Mouse (Mus musculus) right cerebral cortex, postnatal 14 days (tissue): ENCODE measurements around the gene Hist1h4k.
"Not testable (repeated sequence)": the region's sequence is repeated elsewhere in the genome, so short reads cannot be mapped to it uniquely, and the experiment has no call there.

ENCODE experiments used
- DNase-seq: peaks from one replicate; pipeline ENCODE4 v3.0.0; 2022

The Hist1h4k gene

DNA sequence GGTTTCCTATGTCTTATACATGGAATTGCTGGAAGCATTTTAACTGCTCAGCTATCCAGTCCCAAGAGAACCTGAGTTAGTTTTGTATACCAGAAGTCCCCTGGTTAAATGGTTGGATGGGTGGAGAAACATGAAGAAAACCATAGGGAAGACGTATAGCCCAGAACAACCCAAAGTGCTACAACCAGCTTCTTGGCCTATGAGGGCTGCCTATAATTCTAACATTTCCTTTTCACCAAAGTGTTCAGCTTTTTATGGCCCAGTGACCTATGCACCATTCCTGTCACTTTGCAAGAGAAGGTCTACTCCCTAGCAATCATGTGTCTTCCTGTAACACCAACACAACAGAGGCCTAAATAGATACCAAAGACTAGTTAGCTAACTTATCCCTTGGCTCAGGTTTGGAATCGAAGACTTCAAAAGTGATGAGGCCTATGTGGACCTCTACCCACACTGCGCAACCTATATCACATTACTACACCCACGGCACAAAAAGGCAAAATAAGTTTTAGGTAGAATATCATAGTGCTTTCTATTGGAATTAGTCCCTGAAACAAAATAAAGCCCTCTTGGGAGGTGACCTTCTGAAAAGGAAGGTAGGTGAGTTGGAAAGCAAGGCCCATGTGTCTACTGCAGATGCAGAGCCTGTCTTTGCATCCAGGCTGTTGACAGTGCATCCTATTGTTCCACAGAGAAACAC lies 31.8 kb downstream of the Hist1h4k start:
- no peak for DNase-seq

- DNase-seq, result peak; percentile 69
Measured at GRCm38 (mm10) chr13:21717397-21718357, 32.6 kb downstream of the Hist1h4k start, which contains the start of gene Hist1h3h. Gene Hist1h3h (plus strand): TSS chr13:21717659.

DNA sequence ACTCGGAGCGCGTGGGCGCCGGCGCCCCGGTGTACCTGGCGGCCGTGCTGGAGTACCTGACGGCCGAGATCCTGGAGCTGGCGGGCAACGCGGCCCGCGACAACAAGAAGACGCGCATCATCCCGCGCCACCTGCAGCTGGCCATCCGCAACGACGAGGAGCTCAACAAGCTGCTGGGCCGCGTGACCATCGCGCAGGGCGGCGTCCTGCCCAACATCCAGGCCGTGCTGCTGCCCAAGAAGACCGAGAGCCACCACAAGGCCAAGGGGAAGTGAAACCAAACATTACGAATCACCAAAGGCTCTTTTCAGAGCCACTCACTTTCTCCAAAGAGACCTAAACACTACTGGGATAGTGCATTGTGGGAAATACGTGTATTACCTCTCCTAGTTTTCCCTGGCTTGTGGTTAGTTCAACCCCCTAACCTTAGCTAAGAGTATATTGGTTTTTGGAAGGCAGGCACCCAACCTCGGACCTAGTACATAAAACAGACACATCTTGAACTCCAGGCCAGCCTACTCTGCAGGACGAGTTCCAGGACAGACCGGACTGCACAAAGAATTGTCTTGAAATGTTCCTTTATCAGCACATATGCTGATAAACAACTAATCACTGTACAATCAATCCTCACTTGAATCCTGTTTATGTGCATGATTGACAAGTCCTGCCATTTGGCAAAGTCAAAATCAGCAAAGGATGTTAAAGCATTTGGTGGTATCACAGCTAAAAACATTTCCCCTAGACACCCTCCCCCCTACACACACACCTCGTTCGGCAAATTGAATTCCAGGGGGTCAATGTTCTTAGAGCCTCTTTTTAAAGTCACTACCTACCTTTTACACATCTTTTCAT lies 33.5 kb downstream of the Hist1h4k start:
- DNase-seq, result not testable (repeated sequence)

DNA sequence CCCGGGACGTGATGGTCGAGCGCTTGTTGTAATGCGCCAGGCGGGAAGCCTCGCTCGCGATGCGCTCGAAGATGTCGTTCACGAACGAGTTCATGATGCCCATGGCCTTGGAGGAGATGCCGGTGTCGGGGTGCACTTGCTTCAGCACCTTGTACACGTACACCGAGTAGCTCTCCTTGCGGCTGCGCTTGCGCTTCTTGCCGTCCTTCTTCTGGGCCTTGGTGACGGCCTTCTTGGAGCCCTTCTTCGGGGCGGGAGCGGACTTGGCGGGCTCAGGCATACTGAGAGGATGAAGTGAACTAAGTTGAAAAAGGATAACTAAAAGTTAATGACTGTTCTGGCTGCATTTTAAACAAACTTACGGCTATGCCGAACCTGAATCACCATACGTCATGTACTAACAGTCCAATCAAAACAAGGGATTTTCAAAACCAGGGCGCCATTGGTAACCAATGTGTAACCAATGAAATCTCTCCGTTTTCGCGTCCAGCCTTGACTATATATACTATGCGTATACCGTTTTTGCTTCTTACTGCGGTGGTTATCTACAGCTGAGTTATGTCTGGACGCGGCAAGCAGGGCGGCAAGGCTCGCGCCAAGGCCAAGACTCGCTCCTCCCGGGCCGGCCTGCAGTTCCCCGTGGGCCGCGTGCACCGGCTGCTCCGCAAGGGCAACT lies 34.3 kb downstream of the Hist1h4k start, which contains the start of the genes Hist1h2bl and Hist1h2ai:
TSS of gene Hist1h2bl (minus strand) at position 280 of the 676 bp plus-strand sequence.
TSS of gene Hist1h2ai (plus strand) at position 559 of the 676 bp plus-strand sequence.
- DNase-seq, result peak; percentile 56

DNA sequence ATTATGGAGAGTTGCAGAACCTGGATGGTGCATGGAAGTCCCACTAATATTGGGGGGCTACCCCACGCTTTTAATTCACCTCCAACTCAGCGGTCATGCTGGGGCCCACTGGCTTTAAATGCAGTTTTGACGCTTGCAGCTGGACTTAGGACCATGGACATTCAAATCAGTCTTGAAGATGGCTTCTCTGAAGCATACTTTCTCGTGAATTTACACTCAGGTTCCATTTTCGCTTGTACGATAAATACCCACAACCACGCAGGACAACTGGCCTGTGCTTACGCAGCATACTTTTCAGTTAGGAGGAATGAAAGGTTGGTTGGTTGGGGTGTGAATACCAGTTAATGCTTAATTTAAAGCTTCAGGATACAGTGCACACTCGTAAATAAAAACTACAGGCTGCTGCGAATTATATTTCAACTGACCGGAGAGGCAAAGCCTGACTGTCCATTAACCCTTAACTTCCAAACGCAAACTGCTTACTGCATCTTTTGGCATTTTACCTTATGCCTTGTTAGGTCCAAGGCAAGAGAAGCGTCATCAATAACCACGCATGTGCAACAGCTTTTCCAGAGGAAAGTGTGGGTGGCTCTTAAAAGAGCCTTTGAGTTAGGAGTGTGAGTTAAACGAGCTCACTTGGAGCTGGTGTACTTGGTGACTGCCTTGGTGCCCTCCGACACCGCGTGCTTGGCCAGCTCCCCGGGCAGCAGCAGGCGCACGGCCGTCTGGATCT lies 35.0 kb downstream of the Hist1h4k start:
- no peak for DNase-seq

DNA sequence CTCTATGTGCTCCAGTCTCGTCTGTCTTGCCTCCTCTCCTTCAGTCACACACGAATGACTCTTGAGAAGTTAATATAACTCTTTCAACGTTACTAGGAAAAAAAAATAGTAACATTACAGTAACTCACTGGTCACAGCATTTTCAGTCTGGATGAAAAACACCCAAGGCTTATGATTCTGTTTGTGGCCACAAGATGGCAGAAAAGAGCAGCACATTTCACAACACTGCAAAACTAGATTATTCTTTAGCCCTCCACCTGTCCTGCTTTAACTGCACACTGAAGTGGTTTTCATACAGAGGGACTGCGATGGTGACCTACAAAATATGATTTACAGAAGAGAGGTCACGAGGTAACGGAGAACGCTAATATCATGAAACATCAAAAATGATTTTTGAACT lies 35.6 kb downstream of the Hist1h4k start:
- peak; percentile 27 for DNase-seq

GRCm38 (mm10) chr13:21711698-21712097 lies 38.6 kb downstream of the Hist1h4k start:
- DNase-seq, result no peak

DNA sequence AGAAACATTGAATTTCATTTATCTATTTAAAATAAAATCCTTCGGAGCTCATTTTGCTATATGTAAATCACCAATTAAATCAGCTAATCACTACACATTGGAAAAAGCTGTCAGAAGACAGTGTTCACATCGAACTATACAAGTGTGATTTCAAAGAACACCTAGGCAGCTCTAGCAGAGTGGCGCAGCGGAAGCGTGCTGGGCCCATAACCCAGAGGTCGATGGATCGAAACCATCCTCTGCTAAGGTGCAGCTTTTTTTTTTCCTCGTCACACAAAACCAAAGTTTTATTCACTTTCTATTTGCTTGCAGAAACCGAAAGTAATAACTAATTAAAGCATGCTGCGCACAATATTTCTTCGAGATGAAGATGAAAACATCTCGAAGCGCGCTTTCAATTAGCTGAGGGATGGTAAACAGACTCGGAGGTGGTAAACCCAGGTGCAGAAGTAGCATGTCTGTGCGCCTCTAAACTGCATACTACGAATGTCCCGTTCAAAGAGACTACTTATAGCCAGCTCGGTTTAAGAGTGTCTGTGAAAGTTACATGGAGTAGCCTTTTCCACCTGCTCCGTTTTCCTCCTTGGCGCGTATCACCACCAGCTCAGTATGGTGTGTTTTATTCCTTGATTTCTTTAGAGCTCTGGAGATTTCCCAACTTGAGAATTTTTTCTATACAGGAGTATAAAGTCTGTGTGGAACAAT lies 39.3 kb downstream of the Hist1h4k start:
- DNase-seq, result peak; percentile 64

DNA sequence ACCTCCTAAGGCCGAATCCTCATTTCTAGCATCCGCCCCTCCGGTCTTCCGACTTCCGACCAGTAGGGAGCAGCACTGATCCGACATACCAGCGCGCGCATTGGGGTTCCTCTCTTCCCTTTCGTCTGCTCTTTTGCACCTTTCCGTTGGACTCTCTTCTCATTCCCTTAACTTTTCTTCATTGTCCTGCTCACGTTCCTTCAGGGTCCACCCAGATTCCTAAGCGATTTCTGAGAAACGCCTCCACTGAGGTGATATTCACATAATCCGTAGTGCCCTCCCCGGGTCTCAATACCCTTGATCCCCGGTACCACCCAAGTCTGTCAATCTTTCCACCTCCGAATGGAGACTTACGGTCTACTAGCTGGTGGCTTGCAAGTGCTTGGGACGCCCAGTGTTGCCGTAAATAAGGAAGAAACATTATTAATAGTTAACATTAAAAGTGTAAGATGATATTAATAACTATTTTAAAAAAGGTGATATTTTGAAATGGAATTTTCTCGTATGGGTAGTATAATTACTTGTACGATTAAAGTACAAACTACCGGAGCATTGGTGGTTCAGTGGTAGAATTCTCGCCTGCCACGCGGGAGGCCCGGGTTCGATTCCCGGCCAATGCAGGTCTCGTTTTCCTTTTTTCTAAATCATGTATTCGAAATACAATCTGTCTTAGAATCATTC lies 40.1 kb downstream of the Hist1h4k start:
- DNase-seq, result peak; percentile 86

GRCm38 (mm10) chr13:21706669-21707068 lies 43.6 kb downstream of the Hist1h4k start:
- DNase-seq, result no peak
